Mouse (Mus musculus) E14TG2a.4 (cell line): ENCODE measurements around the gene Kirrel3.

Source experiments
- H3K27me3 ChIP-seq: 2 replicates; pipeline ENCODE4 v1.6.1; 2014; ENCODE audit warnings: low read length, control low read depth; ENCODE audit not compliant: insufficient read depth
- H3K36me3 ChIP-seq: 2 replicates; pipeline ENCODE4 v1.6.1; 2014; ENCODE audit warnings: low read length, control low read depth; ENCODE audit not compliant: insufficient read depth
- H3K4me1 ChIP-seq: replicated peaks from 2 replicates; pipeline ENCODE4 v1.6.1; 2014; ENCODE audit warnings: low read depth, low read length, control low read depth
- H3K4me3 ChIP-seq: replicated peaks from 2 replicates; pipeline ENCODE4 v1.5.1; 2014; ENCODE audit warnings: mild to moderate bottlenecking, low read length
- H3K9me3 ChIP-seq: 2 replicates; pipeline ENCODE4 v1.6.1; 2014; ENCODE audit warnings: low read length, control low read depth
- CTCF ChIP-seq: conservative IDR thresholded peaks from 2 replicates; pipeline ENCODE4 v1.5.1; 2014; ENCODE audit warnings: low read length
- NANOG ChIP-seq: IDR thresholded peaks from 2 replicates; pipeline ENCODE4 v1.6.1; 2014; ENCODE audit warnings: borderline replicate concordance, low read length, mixed read lengths
- POU5F1 ChIP-seq: IDR thresholded peaks from 2 replicates; pipeline ENCODE4 v1.6.1; 2014; ENCODE audit warnings: low read length, borderline replicate concordance

The Kirrel3 gene

GRCm38 (mm10) chr9:35059881-35060280, 574.2 kb downstream of the Kirrel3 start:
- H3K36me3 ChIP-seq, result no peaks in the 10 kb centered on the region

GRCm38 (mm10) chr9:35061446-35061845, 575.8 kb downstream of the Kirrel3 start:
- H3K4me3 ChIP-seq, result no peak overlapping the region
- H3K9me3 ChIP-seq, result peaks cover 4% of the 10 kb centered on the region; the same call in 1 of the 2 replicates
- TF ChIP-seq NANOG, result no peak
- no peak for TF ChIP-seq CTCF
- no peak for TF ChIP-seq POU5F1
- H3K4me1 ChIP-seq, result peaks cover 4% of the 10 kb centered on the region
- no peaks in the 10 kb centered on the region for H3K27me3 ChIP-seq
- no peaks in the 10 kb centered on the region for H3K36me3 ChIP-seq

More at GRCm38 (mm10) chr9:35059881-35060280, 574.2 kb downstream of the Kirrel3 start:
- Histone ChIP-seq H3K4me1 (peaks cover 4% of the 10 kb centered on the region), H3K9me3 (peaks cover 4% of the 10 kb centered on the region; the same call in 1 of the 2 replicates), H3K4me3 (no peak overlapping the region), H3K27me3 (no peaks in the 10 kb centered on the region)
- TF ChIP-seq POU5F1 (no peak), CTCF (no peak), NANOG (no peak)
